Mouse (Mus musculus): ENCODE data around the gene Defb36. TPM values are rescaled to one million over a fixed set of nuclear protein-coding genes. Genes with fewer than 3 reads are reported as not detected.

Gene Defb36
- not detected in 2 replicates for polyA plus RNA-seq (2012; rRNA removed)

GRCm38 (mm10) chr2:152604057-152604456 lies at the start of gene Defb36:
Gene Defb36, plus strand, starts transcription at chr2:152604327.
- TF ChIP-seq POLR2A (IDR thresholded peaks at IDR 0.05; ENCODE audit: borderline replicate concordance, extremely low read depth, low read depth, low read length) (no peak), CTCF (IDR thresholded peaks at IDR 0.05; ENCODE audit: insufficient read depth, low read length) (no peak)
- 72% methylated on average over 15 of the region's 15 CpGs for WGBS
- H3K4me1 ChIP-seq (ENCODE audit: control insufficient read depth, insufficient read depth, low read length), result no peaks in the 10 kb centered on the region
- peak; percentile 14 for DNase-seq
- no peak within 1 kb of the TSS for H3K4me3 ChIP-seq (replicated peaks; ENCODE audit: extremely low read depth, low read depth, low read length)

GRCm38 (mm10) chr2:152556655-152557054 lies 47.5 kb upstream of the Defb36 start:
- no peak overlapping the region for H3K4me3 ChIP-seq (replicated peaks; ENCODE audit: extremely low read depth, low read depth, low read length)
- 67% methylated on average over 7 of the region's 7 CpGs for WGBS
- no peaks in the 10 kb centered on the region for H3K4me1 ChIP-seq (ENCODE audit: control insufficient read depth, insufficient read depth, low read length)
- TF ChIP-seq POLR2A (IDR thresholded peaks at IDR 0.05; ENCODE audit: borderline replicate concordance, extremely low read depth, low read depth, low read length) (no peak), CTCF (IDR thresholded peaks at IDR 0.05; ENCODE audit: insufficient read depth, low read length) (no peak)
- no peak for DNase-seq

- no peak within 1 kb of the TSS for H3K4me3 ChIP-seq (replicated peaks; ENCODE audit: extremely low read depth, low read depth, low read length)
- TF ChIP-seq CTCF (IDR thresholded peaks at IDR 0.05; ENCODE audit: insufficient read depth, low read length) (no peak), POLR2A (IDR thresholded peaks at IDR 0.05; ENCODE audit: borderline replicate concordance, extremely low read depth, low read depth, low read length) (no peak)
These were observed 35.1 kb upstream of the Defb36 start, which contains the start of gene Gm17416 for GRCm38 (mm10) chr2:152569038-152569437. Gene Gm17416, plus strand, starts transcription at chr2:152569338.

GRCm38 (mm10) chr2:152569881-152570280 lies 34.2 kb upstream of the Defb36 start:
- no peaks in the 10 kb centered on the region for H3K4me1 ChIP-seq (ENCODE audit: control insufficient read depth, insufficient read depth, low read length)
- 77% methylated on average over 4 of the region's 4 CpGs for WGBS

More at GRCm38 (mm10) chr2:152569038-152569437, 35.1 kb upstream of the Defb36 start, which contains the start of gene Gm17416:
- 85% methylated on average over 5 of the region's 5 CpGs for WGBS
- H3K4me1 ChIP-seq (ENCODE audit: control insufficient read depth, insufficient read depth, low read length), result no peaks in the 10 kb centered on the region
- DNase-seq, result no peak

GRCm38 (mm10) chr2:152570313-152570712 lies 33.8 kb upstream of the Defb36 start:
- TF ChIP-seq POLR2A (IDR thresholded peaks at IDR 0.05; ENCODE audit: borderline replicate concordance, extremely low read depth, low read depth, low read length) (no peak), CTCF (IDR thresholded peaks at IDR 0.05; ENCODE audit: insufficient read depth, low read length) (no peak)
- no peak for DNase-seq
- WGBS, result 62% methylated on average over 6 of the region's 6 CpGs

More at GRCm38 (mm10) chr2:152569881-152570280, 34.2 kb upstream of the Defb36 start:
- no peak for DNase-seq
- TF ChIP-seq POLR2A (IDR thresholded peaks at IDR 0.05; ENCODE audit: borderline replicate concordance, extremely low read depth, low read depth, low read length), result no peak
- TF ChIP-seq CTCF (IDR thresholded peaks at IDR 0.05; ENCODE audit: insufficient read depth, low read length), result no peak
- H3K4me3 ChIP-seq (replicated peaks; ENCODE audit: extremely low read depth, low read depth, low read length), result no peak overlapping the region

GRCm38 (mm10) chr2:152572114-152572794 lies 31.9 kb upstream of the Defb36 start, which contains the start of gene Defb21:
Gene Defb21, plus strand, starts transcription at chr2:152572744.
- WGBS, result 58% methylated on average over 11 of the region's 11 CpGs
- Histone ChIP-seq H3K4me3 (replicated peaks; ENCODE audit: extremely low read depth, low read depth, low read length) (no peak within 1 kb of the TSS), H3K4me1 (ENCODE audit: control insufficient read depth, insufficient read depth, low read length) (no peaks in the 10 kb centered on the region)
- 0 out of 2 replicates have a peak, but pooled peaks have one; percentile 17 for TF ChIP-seq CTCF (IDR thresholded peaks at IDR 0.05; ENCODE audit: insufficient read depth, low read length)
- no peak for TF ChIP-seq POLR2A (IDR thresholded peaks at IDR 0.05; ENCODE audit: borderline replicate concordance, extremely low read depth, low read depth, low read length)
- no peak for DNase-seq

More at GRCm38 (mm10) chr2:152570313-152570712, 33.8 kb upstream of the Defb36 start:
- no peak overlapping the region for H3K4me3 ChIP-seq (replicated peaks; ENCODE audit: extremely low read depth, low read depth, low read length)
- H3K4me1 ChIP-seq (ENCODE audit: control insufficient read depth, insufficient read depth, low read length), result no peaks in the 10 kb centered on the region

GRCm38 (mm10) chr2:152573484-152573883 lies 30.6 kb upstream of the Defb36 start:
- WGBS, result 84% methylated on average over 8 of the region's 8 CpGs
- H3K4me3 ChIP-seq (replicated peaks; ENCODE audit: extremely low read depth, low read depth, low read length), result no peak overlapping the region
- H3K4me1 ChIP-seq (ENCODE audit: control insufficient read depth, insufficient read depth, low read length), result no peaks in the 10 kb centered on the region
- TF ChIP-seq POLR2A (IDR thresholded peaks at IDR 0.05; ENCODE audit: borderline replicate concordance, extremely low read depth, low read depth, low read length), result no peak
- TF ChIP-seq CTCF (IDR thresholded peaks at IDR 0.05; ENCODE audit: insufficient read depth, low read length), result no peak
- no peak for DNase-seq

GRCm38 (mm10) chr2:152580107-152580506 lies 24.0 kb upstream of the Defb36 start, which contains the start of gene Defb19:
Gene Defb19, minus strand, starts transcription at chr2:152580312.
- 67% methylated on average over 7 of the region's 7 CpGs for WGBS
- no peak for DNase-seq
- TF ChIP-seq POLR2A (IDR thresholded peaks at IDR 0.05; ENCODE audit: borderline replicate concordance, extremely low read depth, low read depth, low read length) (no peak), CTCF (IDR thresholded peaks at IDR 0.05; ENCODE audit: insufficient read depth, low read length) (no peak)
- Histone ChIP-seq H3K4me3 (replicated peaks; ENCODE audit: extremely low read depth, low read depth, low read length) (no peak within 1 kb of the TSS), H3K4me1 (ENCODE audit: control insufficient read depth, insufficient read depth, low read length) (no peaks in the 10 kb centered on the region)

GRCm38 (mm10) chr2:152580612-152581011 lies 23.5 kb upstream of the Defb36 start:
- TF ChIP-seq POLR2A (IDR thresholded peaks at IDR 0.05; ENCODE audit: borderline replicate concordance, extremely low read depth, low read depth, low read length) (no peak), CTCF (IDR thresholded peaks at IDR 0.05; ENCODE audit: insufficient read depth, low read length) (no peak)
- 76% methylated on average over 11 of the region's 11 CpGs for WGBS
- Histone ChIP-seq H3K4me3 (replicated peaks; ENCODE audit: extremely low read depth, low read depth, low read length) (no peak overlapping the region), H3K4me1 (ENCODE audit: control insufficient read depth, insufficient read depth, low read length) (no peaks in the 10 kb centered on the region)
- DNase-seq, result no peak

Measured in lung, adult 2 months (tissue).